Mouse (Mus musculus) thymus, adult 2 months (tissue): ENCODE data around the gene Lyplal1. TPM values are rescaled to one million over a fixed set of nuclear protein-coding genes. Genes with fewer than 3 reads are reported as not detected.

ENCODE experiments used
- DNase-seq: peaks from one replicate; pipeline ENCODE4 v3.0.0; 2021
- H3K27ac ChIP-seq: fragments of 200-500 bp; 2 replicates; pipeline ENCODE4 v1.5.1; 2012; ENCODE audit warnings: low read length, control low read depth; ENCODE audit not compliant: control insufficient read depth, insufficient read depth
- H3K27me3 ChIP-seq: fragments of 200-500 bp; 2 replicates; pipeline ENCODE4 v1.6.1; 2012; ENCODE audit warnings: mild to moderate bottlenecking, low read length, moderate library complexity, mixed read lengths; ENCODE audit not compliant: control insufficient read depth, insufficient read depth
- H3K36me3 ChIP-seq: fragments of 200-500 bp; 2 replicates; pipeline ENCODE4 v1.6.1; 2012; ENCODE audit warnings: mild to moderate bottlenecking, low read length, moderate library complexity; ENCODE audit not compliant: control insufficient read depth, insufficient read depth
- H3K4me1 ChIP-seq: fragments of 200-500 bp; replicated peaks from 2 replicates; pipeline ENCODE4 v1.6.1; 2012; ENCODE audit warnings: low read length; ENCODE audit not compliant: control insufficient read depth, insufficient read depth
- H3K4me3 ChIP-seq: fragments of 200-500 bp; 2 replicates; pipeline ENCODE4 v1.5.1; 2012; ENCODE audit warnings: mild to moderate bottlenecking, low read length, control low read depth, moderate library complexity; ENCODE audit not compliant: control insufficient read depth, insufficient read depth
- CTCF ChIP-seq: fragments of 200-500 bp; IDR thresholded peaks from 2 replicates; pipeline ENCODE4 v1.5.1; 2012; ENCODE audit warnings: mild to moderate bottlenecking, control low read depth, low read length, moderate library complexity, borderline replicate concordance; ENCODE audit not compliant: control insufficient read depth, poor library complexity, insufficient read depth; ENCODE audit errors: extremely low read depth
- POLR2A ChIP-seq: fragments of 200-500 bp; IDR thresholded peaks from 2 replicates; pipeline ENCODE4 v1.6.1; 2012; ENCODE audit warnings: mild to moderate bottlenecking, low read length, control low read depth, moderate library complexity; ENCODE audit not compliant: control insufficient read depth, poor library complexity, insufficient read depth; ENCODE audit errors: extremely low read depth
- WGBS: fragments of 180-500 bp; shearing (Covaris S2); methylation state at CpG from one replicate; pipeline ENCODE4 v1.1.7; 2018; 5-methylcytosine and 5-hydroxymethylcytosine counted together
- polyA plus RNA-seq: library from polyadenylated mRNA; depleted of rRNA; stranded (reverse); fragments of >200 nt; gene quantifications from 2 replicates; pipeline ENCODE4 v1.2.3, GENCODE M21; 2012; rRNA removed

Lyplal1 gene
- 2.6 and 4.0 TPM in 2 replicates for polyA plus RNA-seq

- Histone ChIP-seq H3K4me3 (peak within 1 kb of the TSS; percentile 44), H3K27me3 (no peaks in the 10 kb centered on the region), H3K27ac (no peak within 1 kb of the TSS), H3K4me1 (no peaks in the 10 kb centered on the region; the same call in 1 of the 2 replicates), H3K36me3 (no peaks in the 10 kb centered on the region)
- 7% methylated on average over 44 of the region's 44 CpGs for WGBS
- DNase-seq: peak; percentile 49
- TF ChIP-seq POLR2A: no peak
- no peak for TF ChIP-seq CTCF
Measured at GRCm38 (mm10) chr1:186116701-186117488, at the start of gene Lyplal1. Gene Lyplal1 (minus strand): TSS chr1:186117310.

GRCm38 (mm10) chr1:186163616-186164015, 46.5 kb upstream of the Lyplal1 start:
- Histone ChIP-seq H3K27ac (no peak overlapping the region), H3K4me3 (no peak overlapping the region), H3K27me3 (no peaks in the 10 kb centered on the region), H3K36me3 (no peaks in the 10 kb centered on the region), H3K4me1 (no peaks in the 10 kb centered on the region)
- TF ChIP-seq POLR2A (no peak), CTCF (no peak)
- 78% methylated on average over 2 of the region's 2 CpGs for WGBS
- no peak for DNase-seq

GRCm38 (mm10) chr1:186163206-186163605, 46.1 kb upstream of the Lyplal1 start:
- no peak for DNase-seq
- Histone ChIP-seq H3K36me3 (no peaks in the 10 kb centered on the region), H3K4me3 (no peak overlapping the region), H3K27me3 (no peaks in the 10 kb centered on the region), H3K4me1 (no peaks in the 10 kb centered on the region), H3K27ac (no peak overlapping the region)
- 81% methylated on average over 12 of the region's 12 CpGs for WGBS
- TF ChIP-seq POLR2A (no peak), CTCF (no peak)

- TF ChIP-seq POLR2A (no peak), CTCF (no peak)
- H3K27me3 ChIP-seq: no peaks in the 10 kb centered on the region
- no peak for DNase-seq
- no peaks in the 10 kb centered on the region for H3K36me3 ChIP-seq
- H3K27ac ChIP-seq: no peak overlapping the region
- WGBS: 95% methylated on average over 5 of the region's 5 CpGs
- no peak overlapping the region for H3K4me3 ChIP-seq
- H3K4me1 ChIP-seq: no peaks in the 10 kb centered on the region
Measured at GRCm38 (mm10) chr1:186150376-186150775, 33.3 kb upstream of the Lyplal1 start.

GRCm38 (mm10) chr1:186145444-186145843, 28.3 kb upstream of the Lyplal1 start:
- Histone ChIP-seq H3K36me3 (no peaks in the 10 kb centered on the region), H3K27ac (no peak overlapping the region), H3K4me1 (no peaks in the 10 kb centered on the region), H3K4me3 (no peak overlapping the region), H3K27me3 (no peaks in the 10 kb centered on the region)
- TF ChIP-seq POLR2A (no peak), CTCF (no peak)
- 87% methylated on average over 6 of the region's 6 CpGs for WGBS
- no peak for DNase-seq

- H3K4me3 ChIP-seq: no peak overlapping the region
- H3K27ac ChIP-seq: no peak overlapping the region
- TF ChIP-seq POLR2A (no peak), CTCF (no peak)
- no peaks in the 10 kb centered on the region for H3K36me3 ChIP-seq
- no peak for DNase-seq
- no peaks in the 10 kb centered on the region for H3K4me1 ChIP-seq
- H3K27me3 ChIP-seq: no peaks in the 10 kb centered on the region
- 66% methylated on average over 2 of the region's 2 CpGs for WGBS
Measured at GRCm38 (mm10) chr1:186140191-186140590, 23.1 kb upstream of the Lyplal1 start.

GRCm38 (mm10) chr1:186137873-186138272, 20.8 kb upstream of the Lyplal1 start:
- H3K36me3 ChIP-seq: no peaks in the 10 kb centered on the region
- H3K4me1 ChIP-seq: no peaks in the 10 kb centered on the region
- TF ChIP-seq POLR2A (no peak), CTCF (no peak)
- WGBS: 91% methylated on average over 12 of the region's 12 CpGs
- no peak overlapping the region for H3K27ac ChIP-seq
- no peak for DNase-seq
- H3K27me3 ChIP-seq: no peaks in the 10 kb centered on the region
- no peak overlapping the region for H3K4me3 ChIP-seq
